Mouse (Mus musculus) megakaryocyte, adult 5-6 weeks (primary cell): ENCODE measurements around the gene Ttll11. TPM values are rescaled to one million over a fixed set of nuclear protein-coding genes. Genes with fewer than 3 reads are reported as not detected.

Experiments
- ATAC-seq: 2 replicates; pipeline ENCODE4 v1.8.0; 2016; ENCODE audit warnings: mild to moderate bottlenecking, inconsistent platforms; ENCODE audit not compliant: poor library complexity, severe bottlenecking
- total RNA-seq, 2 experiments: library from RNA; stranded (forward) in 1 of 2; stranded (reverse) in 1 of 2; fragments of 153-499, 151-499 nt in 1 of 2; fragments of 221-1000, 200-1000 nt in 1 of 2; gene quantifications; 2 replicates each; pipeline versions ENCODE4 v1.2.3 to v1.2.4; 2015 to 2017

The Ttll11 gene
- total RNA-seq, 2 experiments from 2014 or later = 0.48 TPM; not detected in 1

DNA sequence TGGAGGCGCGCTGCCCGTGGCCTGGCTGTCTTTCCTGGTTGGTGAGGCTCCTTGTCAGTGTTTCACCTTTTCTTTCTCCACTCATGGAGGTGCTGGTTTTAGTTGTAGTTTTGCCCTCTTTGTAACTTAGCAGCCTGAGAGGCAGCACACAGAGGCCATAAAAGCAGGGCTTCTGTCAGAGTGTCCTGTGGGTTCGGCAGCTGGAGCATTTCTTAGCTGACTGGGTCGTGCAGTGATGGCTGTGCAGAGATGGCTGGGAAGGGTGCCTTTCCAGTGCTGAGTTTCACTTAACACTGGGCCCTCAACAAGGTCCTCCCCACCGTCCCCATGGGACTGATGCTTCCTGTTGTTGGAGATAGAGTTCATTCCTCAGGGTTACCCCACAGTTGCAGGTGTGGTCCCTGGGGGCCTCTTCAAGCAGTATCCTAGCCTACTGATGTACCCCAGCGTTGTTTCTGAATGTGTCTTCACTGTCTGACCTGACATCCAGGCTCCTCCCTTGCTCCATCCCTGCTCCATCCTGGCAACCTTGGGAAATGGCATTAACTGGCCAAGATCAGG, 242.2 kb downstream of the Ttll11 start:
- no peak for ATAC-seq

DNA sequence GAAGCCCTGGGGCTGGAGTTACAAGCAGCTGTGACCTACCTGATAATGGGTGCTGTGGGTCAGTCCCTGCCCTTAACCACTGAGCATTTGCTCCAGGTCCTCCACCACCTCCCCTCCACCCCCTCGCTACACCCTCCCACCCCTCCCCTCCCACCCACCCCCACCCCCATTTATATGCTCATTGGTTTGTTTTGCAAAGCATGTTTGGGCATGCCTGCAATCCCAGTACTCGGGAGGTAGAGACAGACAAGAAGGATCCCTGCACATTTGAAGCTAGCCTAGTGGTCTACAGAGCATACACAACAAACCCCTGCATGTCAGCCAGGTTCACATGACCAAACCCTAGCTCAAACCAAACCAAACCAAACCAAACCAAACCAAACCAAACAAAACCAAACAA, 243.7 kb downstream of the Ttll11 start:
- no peak for ATAC-seq

DNA sequence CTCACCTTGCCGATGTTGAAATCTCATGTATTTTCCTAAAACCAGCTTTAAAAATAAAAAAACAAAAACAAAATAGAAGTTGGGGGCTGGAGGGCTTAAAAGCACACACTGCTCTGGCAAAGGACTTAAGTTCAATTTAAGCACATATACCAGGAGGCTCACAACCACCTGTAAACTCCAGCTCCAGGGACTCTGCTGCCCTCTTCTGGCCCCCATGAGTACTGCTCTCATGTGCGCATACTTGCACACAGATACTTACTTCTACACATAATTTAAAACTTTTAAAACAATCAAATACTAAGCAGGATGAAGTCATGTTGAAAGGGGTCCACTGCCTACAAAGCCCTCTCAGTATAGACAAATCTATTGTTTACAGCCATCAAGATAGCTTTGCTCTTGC, 244.7 kb downstream of the Ttll11 start:
- no peak for ATAC-seq

DNA sequence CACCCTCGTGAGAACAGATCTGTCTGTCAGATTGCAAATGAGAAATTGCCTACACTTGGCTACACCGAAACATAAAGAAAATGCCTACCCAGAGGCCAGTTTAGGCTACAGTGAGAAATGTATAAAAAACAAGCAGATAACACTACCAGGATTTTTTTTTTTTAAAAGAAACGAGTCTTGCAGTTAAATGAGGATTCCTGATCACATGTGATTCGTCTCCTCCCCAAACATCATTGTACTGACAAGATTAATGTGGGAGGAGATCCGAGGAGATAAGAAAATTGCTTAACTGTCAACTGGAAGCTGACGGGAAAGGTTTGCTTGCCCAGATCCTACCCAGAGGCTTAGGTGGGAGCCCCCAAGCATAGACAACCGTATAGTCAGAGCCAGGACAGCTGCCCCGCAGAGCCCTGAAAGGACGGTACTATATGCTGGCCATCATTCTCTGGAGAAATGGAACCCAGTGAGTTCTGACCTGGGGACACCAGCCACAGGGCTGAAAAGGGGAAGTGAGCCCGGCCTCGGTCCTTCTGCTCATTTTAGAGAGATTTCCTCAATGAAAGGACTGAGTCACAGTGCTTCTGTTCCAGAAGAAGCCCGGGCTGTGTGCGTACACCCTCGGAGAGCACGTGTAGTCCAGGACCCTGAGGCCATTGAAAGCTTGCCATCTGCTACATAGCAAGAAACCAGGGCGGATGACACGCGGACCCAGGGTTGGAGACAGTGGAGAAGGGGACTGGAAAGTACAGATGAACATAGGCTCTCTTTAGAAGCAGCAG, 247.9 kb downstream of the Ttll11 start:
- ATAC-seq = peak; percentile 78

DNA sequence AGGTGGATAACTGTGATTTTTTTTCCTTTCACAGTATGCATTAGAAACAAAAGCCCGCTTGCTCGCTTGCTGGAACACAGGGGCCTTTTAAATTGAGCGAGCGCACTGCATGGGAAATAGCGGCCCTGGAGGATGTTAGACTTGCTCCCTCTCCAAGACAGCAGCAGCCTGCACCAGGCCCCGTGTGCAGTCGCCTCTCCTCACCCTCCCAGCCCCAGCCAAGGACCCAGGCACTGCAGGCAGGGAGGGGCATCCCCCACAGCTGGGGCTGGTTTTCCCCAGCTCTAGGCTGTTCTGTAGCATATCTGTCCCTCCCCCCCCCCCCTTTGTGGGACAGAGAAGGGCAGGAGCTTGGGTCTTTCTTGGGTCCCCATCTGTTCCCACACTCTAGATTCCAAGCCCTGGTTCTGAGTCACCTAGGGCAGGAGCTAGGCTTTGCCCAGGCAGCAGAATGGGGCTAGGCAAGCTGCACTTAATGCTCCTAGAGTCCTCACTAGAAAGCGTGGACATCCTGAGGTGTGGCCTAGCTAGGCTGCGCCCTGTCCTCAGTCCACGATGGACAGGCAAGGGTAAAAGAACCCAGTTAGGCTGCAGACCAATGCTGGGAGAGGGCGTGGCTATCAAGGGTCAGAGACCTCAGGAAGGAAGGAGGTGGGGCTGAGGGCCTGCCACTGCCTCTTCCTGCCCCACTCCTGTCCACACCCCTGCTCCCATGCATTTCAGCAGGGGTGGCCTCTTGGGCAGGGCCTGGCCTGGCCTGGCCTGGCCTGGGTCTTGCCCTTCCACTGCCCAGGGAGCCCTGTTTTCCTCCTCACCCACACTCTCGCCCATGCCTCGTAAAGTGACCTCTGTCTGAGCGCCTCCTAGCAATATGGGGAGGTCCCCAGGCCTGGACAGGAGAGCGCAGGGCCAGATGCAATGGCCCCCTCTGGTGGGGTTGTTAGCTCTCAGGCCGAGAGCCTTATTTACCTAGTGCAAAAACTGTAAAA, 250.3 kb downstream of the Ttll11 start:
- ATAC-seq = peak; percentile 83

DNA sequence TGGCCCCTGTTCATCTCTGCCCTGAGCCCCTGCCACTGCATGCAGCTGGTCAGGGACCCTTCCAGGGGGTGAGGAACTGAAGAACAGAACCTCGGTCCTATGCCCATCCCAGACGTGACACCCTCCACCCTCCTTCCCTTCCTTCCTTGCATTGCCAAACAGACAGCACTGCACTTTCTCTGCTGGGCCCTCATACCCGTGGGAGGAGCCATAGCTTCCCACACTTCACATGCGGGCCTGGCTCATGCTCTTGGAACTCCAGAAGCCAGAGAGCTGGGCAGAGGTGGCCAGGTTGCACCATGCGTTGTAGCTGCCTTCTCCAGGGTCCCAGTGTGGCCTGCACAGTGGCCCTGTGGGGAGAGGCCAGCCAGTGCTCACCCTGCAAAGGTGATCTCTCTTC, 251.1 kb downstream of the Ttll11 start:
- no peak for ATAC-seq

DNA sequence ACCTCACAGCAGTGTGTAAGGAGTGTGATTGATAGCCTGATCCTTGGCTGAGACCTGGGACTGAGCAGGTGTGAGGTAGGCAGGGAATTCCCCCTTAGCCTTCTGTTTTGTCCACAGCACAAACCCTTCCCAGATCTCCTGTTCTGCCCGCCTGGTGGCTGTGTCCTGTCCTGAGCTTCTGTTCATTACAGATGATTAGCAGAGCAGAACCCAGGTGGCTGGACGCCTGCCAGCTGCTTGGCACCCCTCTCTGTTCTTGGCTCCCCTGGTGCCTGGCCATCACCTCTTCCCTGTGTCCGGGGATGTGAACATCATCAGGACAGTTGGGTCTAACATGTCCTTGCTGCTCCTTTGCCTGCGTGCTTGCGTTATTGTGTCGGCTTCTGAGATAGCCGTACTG, 256.0 kb downstream of the Ttll11 start:
- ATAC-seq = no peak

DNA sequence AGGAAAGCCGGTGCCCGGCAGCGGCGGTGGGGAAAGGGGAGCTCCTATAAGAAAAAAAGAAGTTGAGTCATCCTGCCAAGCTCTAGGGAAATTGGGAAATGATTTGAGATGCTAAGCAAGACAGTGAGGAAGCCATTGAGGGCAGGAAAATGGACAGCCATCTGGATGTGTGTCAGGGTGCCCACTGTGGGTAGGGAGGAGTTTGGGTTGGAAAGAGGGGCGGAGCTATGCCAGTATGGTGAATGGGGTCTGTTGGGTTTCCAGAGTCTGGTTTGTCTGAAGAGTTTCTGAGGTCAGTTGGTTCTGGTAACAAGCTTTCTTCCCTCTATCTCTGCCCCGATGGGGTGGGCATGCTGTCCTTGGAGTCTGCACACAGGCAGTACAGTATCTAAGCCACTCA, 256.4 kb downstream of the Ttll11 start:
- ATAC-seq = peak; percentile 49

DNA sequence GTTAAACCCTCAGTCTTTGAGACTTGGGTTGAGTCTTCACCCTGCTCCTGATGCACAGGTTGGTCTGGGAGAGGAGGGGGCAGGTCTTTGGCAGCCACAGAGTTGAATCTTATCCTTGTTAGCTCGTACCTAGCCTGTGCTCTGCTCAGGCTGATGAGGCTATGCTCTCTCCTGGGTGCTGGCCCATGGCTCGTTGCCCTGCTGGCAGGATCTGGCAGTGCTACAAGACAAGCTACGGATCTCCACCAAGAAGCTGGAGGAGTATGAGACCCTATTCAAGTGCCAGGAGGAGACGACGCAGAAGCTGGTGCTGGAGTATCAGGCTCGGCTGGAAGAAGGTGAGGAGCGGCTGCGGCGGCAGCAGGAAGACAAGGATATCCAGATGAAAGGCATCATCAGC, 256.9 kb downstream of the Ttll11 start:
- no peak for ATAC-seq

DNA sequence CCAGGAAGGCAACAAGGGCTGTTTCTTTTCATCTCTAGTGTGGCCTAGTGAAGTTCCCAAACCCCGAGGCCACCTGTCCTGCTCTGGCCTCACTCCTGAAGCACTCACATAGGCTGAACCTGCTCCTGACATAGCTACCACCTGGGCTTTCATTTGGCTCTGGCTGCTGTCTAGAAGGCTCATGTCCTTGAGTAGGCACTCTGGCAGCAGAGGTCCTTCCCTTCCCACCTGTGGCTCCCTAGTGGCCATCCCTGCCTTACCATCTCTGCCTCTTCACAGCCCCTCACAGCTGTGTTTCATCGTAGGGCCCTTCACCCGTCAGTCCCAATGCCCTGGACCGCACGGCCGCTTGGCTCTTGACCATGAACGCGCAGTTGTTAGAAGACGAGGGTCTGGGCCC, 258.8 kb downstream of the Ttll11 start:
- no peak for ATAC-seq

DNA sequence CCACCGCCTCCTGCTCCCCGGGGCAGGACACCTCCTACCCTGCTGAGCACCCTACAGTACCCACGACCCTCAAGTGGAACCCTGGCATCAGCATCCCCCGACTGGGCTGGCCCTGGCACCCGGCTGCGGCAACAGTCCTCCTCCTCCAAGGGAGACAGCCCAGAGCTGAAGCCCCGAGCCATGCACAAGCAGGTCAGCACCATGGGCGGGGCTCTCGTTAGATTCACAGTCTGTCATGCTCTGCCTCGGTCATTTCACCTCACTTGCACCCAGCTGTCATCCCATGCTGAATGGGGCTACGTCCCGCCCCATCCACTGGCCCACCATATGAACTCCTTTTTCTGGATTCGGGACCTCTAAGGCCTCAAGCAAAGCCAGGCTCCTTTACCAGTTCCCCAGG, 259.2 kb downstream of the Ttll11 start:
- no peak for ATAC-seq

DNA sequence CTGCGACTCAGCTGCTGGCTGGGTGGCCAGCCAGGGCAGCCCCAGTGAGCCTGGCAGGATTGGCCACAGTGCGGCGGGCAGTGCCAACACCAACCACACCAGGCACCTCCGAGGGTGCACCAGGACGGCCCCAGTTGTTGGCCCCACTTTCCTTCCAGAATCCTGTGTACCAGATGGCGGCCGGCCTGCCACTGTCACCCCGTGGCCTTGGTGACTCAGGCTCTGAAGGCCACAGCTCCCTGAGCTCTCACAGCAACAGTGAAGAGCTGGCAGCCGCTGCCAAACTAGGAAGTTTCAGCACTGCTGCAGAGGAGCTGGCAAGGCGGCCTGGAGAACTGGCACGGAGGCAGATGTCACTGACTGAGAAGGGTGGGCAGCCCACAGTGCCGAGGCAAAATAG, 259.6 kb downstream of the Ttll11 start:
- ATAC-seq = no peak

DNA sequence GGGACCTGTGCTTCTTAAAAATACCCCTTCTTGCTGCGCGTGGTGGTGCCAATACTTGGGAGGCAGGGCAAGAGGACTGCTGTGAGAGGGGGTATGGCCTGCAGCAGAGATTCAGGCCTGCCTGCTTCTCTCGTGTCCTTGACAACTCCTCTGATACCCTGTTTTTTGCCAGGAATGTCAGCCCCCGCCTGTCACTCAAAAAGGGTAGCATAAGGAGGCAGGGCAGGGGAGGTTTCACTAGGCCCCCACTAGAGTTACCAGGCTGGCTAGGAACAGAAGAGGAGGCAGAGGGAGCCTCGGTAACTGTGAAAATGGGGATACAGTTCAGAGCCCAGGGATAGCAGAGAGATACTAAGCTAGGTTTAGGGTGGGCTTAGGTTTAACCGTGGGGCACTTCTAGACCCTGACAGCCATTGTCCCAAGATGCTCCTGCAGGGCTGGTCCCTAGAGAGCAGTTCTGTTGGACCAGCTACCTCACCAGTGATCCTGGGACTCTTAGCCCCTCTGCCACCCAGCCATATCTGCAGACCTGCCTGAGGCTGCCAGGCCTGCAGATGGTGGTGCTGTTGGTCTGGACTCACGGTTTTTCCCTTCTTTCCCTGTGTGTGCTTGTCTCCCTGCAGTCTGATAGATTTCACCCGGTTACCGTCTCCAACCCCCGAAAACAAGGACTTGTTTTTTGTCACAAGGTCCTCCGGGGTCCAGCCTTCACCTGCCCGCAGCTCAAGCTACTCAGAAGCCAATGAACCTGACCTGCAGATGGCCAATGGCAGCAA, 260.3 kb downstream of the Ttll11 start:
- ATAC-seq = no peak

DNA sequence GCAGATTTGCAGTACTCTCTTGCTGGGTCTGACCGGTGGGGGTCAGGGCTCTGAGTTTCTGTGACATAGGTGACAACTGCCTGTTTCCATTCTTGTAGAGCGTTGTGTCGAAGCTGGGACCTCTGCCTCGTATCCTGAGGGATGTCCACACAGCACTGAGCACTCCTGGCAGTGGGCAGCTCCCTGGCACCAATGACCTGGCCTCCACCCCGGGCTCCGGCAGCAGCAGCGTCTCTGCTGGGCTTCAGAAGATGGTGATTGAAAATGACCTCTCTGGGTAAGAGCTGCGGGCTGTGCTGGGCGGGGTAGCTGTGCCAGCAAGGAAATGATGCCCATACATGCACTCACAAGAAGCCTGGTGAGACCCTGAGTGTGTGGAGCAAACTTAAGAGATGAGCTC, 261.1 kb downstream of the Ttll11 start:
- ATAC-seq = no peak

DNA sequence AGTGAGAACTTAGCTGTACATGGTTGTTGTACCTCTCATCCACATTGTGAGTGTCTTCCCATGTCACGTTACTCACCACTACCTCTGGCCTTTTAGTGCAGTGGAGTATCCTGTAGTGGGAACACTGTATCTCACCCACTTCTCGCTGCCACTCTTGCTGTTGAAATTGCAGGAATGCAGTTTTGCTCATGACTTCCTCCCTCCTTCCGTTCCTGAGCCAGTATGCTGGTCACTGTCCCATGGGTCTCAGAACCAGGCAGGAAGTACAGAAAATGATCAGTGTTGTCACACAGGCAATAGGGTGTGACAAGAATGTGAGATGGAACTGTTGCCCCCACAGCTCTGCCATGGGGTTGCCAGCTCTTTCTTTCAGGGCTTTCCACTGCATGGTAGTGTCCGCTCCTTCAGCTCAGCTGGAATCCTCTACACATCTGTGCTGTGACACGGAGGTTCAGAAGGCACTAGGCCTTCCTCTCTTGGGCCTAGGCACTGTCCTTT, 261.7 kb downstream of the Ttll11 start:
- peak; percentile 45; the same call in 1 of the 2 replicates for ATAC-seq

DNA sequence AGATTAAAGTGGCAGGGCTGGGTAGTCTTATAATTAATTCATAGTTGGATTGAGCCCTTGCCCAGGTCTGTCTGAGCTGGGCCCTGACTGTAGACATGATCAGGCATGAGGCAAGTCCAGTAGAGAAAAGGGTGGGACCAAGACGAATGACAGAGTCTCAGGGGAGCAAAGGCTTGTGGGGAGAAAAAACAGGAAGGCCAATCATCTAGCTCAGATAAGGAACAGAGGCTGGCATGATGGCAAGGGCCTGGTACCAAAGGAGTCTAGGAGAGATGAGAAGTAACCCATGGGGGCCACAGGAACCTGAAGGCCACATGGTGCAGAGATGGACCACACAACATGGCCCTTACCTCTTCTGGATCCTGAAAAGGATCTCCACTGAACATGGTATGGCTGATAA, 263.5 kb downstream of the Ttll11 start:
- ATAC-seq = no peak

DNA sequence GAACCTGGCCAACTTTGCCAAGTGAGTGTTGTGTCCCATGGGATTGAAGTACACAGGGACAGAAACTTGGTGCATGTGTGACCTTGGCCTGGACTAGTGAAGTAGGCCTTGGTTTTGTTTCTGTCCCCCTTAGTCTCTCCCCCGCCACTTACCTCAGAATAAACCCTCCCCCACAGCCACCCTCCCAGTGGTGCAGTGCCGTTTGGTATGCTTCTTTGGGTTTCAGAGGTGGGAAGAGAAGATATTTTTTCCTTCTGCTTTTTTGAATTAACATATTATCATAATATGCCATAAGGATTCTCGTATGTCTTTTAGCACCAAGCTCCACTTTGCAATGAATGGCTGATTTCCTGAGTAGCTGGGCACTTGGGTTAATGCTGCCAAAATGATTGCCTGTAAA, 264.2 kb downstream of the Ttll11 start:
- no peak for ATAC-seq

DNA sequence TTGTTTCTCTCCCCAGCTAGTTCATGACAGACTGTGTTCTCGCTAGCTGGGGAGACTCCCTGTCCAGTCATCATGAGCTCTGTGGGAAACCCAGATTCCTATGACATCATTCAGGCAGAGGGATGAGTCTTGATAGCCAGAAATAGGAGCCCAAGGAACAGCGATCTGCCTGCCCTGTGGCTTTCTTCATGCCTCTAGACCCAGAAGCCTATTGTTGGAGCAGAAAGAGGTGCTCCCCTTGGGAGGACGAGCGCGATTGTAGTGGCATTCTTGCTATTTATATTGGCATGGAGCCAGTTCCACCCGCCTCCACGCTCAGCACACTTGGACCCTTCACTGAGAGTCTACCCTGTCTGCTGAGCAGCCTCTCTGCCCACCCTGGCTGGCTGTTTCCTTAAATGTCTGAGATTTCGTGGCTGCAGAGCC, 265.0 kb downstream of the Ttll11 start:
- ATAC-seq = no peak

DNA sequence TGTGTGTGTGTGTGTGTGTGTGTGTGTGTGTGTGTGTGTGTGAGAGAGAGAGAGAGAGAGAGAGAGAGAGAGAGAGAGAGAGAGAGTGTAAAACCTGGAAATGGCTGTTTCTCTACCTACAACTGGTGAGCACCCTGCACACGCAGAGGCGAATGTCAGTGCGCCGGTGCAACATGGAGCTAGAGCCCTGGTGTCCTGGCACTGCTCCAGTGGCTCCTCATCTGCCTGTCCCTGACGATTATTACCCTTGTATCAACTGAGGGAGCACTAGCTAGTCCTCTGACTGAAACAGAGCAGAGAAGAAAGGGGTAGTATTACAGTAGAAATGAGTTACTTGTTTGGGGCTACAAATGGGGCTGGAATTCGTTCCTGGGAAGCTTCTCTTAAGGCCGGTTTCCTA, 266.3 kb downstream of the Ttll11 start:
- no peak for ATAC-seq

DNA sequence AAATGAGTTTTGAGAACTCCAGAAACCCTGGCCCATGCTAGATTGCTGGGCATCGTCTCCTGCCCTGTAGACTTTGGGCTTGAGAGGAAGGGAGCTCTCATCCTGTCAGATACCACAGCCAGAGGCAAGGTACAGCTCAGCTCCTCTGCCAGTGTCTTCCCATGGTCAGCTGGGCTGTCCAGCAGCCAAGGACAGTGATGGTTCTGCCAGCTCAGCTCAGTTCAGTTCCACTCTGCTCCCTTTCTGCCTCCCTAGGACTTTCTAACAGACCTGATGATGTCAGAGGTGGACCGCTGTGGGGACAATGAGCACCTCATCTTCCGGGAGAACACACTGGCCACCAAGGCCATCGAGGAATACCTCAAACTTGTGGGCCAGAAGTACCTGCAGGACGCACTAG, 267.1 kb downstream of the Ttll11 start:
- ATAC-seq = no peak

DNA sequence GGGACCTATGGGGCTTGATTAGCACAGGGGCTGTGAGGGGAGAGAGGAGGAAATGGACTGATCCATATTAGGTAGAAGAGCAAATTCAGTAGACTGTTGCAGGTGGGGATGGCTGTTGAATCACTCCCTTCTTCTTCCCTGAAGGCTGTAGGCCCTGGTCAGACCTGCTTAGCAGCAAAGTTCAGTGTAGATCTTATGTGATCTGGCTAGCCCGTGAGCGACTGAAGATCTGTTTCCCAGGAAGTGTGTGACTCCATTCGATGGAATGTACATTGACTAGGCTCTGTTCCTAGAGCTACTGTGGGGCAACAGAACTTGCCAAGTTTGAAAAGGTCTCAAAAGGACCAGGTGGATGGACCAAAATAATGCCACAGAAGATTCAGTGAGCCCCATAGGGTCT, 276.5 kb downstream of the Ttll11 start:
- no peak for ATAC-seq
